Mouse (Mus musculus): ENCODE data around the gene Itgam. TPM values are rescaled to one million over a fixed set of nuclear protein-coding genes. Genes with fewer than 3 reads are reported as not detected.
"Not testable (repeated sequence)": the region's sequence is repeated elsewhere in the genome, so short reads cannot be mapped to it uniquely, and the experiment has no call there.

The Itgam gene
- 1 to 10 TPM; 1.8 to 2.5 TPM for total RNA-seq (2021)

DNA sequence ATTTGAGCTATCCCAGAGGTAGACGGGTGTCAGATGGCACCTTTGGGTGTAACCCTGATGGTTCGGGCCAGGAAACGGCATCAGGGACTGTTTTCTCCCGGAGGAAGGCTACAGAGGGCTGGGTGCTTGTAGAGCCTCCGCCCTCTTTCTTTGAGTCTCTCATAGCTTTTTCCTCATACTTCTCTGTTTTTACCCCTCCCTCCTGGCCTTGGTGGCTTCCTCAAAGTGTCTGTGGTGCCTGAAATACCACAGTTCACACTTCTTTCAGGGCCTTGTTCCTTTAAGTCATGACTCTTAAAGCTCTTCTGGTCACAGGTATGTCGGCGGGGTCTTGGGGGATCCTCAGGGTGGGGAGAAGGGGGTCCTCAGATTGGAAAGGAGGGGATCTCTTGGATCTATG lies at the start of gene Itgam, which contains the start of gene Gm49368:
Itgam (plus strand) TSS at position 185 of the 400 bp plus-strand sequence.
Gm49368 (plus strand) TSS at position 228 of the 400 bp plus-strand sequence.
- DNase-seq: no peak

DNA sequence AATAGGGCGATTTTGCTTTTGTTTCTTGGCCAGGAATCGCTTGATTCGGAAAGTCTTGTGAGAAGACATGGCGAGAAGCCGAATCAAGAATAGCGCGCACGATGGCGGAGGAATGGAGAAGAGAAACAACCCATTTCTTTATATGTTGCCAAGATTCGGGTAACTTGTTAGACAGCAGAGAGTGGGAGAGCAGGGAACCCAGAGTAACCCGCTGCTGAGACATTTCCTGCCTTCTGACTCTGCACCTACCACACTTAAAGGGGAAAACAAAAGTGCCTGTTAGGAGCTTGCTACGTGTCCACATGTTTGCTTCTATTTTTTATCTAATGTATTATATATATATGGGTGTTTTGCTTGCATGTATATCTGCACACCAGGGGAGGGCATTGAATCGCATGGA lies 49.3 kb upstream of the Itgam start:
- no peak for DNase-seq

DNA sequence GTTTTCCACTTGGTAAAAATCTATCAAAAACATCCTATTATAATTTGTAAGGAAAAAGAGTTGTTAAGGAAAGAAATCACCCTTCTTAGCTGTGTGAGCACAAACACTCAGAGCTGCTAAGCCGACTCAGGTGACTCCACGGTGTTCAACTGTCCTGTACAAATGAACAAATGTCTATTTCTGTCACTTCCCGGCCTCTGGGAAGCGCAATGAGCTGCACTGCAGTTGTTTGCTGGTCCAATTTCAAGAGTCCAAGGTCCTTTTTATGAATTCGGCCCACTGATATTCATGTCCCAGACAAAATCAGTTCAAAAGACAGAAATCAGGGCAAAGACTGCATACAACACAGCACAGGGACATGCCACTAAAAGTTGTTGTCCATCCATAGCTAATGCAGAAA lies 46.3 kb upstream of the Itgam start:
- not testable (repeated sequence) for DNase-seq

DNA sequence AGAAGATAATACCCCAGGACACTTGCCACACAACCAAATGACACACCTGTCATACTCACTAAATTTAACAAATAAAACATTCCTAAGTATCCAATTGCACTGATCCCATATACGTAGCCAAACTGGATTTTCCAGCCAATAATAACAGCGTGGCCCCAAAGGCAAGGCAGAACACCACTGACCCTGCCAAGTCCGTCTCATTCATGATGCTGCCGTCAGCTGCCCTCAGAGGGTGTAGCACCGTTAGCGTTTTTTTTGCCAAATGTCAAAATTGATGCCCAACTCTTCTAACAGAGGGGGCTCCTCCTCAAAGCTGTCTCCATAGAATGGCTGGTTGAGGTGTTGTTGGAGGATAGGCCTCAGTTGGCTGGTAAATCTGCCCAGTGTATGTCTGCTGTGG lies 45.8 kb upstream of the Itgam start:
- no peak for DNase-seq

DNA sequence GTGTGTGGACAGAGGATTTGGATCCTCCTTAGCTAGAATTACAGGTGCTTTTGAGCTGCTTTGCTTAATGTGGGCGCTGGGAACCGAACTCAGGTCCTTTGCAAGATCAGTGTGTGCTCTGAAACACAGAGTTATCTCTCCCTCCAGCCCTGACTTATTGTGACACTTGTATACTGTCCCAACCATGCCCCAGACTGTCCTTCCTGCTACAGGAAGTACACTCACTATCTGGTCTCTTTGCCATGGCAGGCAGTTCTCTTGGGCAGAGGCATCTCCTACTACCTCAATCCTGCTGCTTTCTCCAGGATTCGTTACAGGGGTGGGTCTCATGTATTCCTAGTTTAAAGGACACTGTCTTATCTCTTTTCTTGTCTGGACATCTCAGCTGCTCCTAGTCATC lies 44.2 kb upstream of the Itgam start:
- no peak for DNase-seq

DNA sequence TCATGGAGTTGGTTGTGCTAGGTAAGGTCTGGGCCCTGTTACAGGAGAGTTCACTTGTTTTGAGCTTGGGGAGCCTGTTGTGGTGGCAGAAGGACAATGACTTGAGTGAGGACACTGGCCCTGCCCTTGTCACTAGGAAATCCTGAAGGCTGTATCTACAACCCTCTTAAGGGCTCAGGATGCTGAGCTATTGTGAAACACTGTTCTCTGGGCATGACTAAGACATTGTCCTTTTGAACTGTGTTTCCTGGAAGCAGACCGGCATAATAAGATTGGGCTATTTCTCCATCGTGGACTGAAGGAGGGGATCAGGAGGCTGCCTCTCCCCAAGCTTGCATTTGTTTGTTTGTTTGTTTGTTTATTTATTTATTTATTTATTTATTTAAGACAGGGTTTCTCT lies 43.3 kb upstream of the Itgam start:
- no peak for DNase-seq

DNA sequence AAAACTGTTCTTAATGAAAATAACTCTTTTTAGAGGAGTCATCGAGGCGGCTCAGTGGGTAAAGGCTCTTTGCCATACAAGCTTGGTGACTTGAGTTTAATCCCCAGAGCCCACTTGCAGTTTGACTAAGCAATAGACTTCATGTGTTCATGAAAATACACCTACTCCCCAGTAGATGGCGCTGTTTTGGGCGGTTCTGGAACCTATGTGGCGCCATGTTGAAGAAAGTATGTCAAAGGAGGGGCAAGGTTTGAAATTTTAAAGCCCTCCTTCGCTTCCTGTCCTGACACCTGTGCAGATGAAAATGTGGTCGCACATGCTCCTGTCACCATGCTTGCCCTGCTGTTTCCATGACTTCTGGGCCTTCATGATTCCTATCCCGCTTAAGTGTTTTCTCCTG lies 39.5 kb upstream of the Itgam start:
- DNase-seq: no peak

DNA sequence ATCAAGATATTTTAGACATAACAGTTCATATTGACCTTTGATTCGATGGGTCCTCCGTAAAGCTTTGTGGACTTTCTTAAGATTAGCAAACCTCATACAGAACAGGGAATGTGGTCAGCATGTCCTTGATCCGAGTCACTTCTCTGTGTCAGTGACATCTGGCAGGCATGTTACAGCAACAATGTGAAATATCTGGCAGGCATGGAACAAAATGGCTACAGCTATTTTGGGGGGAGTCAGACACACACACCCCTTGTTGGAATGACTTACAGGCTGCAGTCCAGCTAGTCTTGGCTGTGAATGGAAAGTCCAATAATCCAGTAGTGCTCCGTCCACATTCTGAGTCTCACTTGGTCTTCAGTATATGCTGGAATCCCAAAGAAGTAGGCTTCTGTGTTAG lies 38.9 kb upstream of the Itgam start:
- DNase-seq: no peak

DNA sequence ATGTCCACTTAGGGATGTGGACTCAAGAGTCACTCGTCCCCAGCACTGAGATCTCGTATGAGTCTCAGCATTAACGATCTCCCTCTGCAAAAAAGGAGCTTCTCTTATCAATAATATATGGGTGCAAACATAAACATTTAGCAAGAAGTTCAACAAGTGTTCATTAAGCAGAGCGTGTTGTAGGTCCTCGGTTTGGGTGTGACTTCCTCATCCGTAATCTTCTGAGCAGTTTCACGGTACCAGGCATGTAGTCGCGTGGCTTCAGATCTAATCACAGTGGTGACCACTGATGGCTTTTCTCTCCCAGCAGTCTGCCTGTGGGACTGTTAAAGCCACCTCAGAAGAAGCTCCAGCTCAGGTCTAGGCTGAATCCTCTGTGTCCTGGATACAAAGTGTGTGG lies 38.1 kb upstream of the Itgam start:
- no peak for DNase-seq

DNA sequence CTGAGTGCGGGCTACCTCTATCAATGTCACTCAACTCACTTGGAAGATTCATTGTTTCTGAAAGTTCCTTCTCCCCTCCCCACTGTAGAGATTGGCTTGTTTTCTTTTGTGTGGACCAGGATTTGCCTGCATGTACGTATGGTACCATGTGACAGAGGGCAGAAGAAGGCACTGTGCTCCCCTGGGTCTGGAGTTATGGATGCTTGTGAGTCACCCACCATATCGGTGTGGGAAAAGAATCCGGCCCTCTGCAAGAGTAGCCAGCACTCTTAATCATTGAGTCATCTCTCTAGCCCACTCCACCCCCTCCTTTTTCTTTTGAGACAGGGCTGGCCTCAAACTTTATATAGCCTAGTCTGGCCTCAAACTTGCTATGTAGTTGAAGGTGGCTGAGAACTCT lies 37.5 kb upstream of the Itgam start:
- DNase-seq: no peak

DNA sequence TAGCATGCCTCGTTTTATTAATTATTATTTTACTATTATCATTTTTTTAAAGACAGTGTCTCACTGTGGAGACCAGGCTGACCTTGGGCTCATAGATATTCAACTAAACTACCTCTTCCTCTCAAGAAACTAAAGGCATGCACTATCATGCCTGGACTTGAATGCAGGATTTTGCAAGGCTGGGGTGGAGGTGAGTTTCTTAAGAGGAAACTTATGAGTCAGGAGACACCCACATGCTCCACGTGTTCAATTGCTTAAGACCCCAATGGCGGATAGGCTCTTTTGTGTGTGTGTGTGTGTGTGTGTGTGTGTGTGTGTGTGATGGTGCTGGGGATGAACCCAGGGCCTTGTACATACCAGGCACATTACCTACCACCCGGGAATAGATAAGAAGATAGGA lies 37.1 kb upstream of the Itgam start:
- no peak for DNase-seq

DNA sequence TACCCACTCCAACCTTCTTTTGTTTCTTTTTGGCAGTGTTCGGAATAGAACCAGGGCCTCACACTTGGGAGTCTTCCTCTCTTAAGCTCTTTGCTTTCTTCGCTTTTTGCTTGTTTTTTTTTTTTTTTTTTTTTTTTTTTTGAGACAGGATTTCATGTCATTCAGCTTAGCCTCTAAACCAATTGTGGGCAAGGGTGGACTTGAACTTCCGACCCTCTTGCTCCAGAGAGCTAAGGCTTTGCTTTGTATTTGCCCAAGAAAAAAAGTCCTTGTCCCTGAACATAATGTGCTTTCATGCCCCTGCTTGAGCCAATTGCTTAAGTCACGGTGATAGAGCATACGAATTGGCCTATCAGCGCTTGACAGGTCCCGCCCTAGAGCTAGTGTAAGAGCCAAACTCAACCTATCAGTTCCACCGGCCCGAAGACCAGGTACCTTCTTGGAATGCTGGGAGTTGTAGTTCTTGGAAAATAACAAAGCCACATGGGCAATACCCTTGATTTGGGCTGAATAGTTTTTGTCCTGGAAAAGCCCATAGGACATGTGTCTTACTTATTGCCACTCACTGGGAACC lies 30.9 kb upstream of the Itgam start:
- peak; percentile 17 for DNase-seq

DNA sequence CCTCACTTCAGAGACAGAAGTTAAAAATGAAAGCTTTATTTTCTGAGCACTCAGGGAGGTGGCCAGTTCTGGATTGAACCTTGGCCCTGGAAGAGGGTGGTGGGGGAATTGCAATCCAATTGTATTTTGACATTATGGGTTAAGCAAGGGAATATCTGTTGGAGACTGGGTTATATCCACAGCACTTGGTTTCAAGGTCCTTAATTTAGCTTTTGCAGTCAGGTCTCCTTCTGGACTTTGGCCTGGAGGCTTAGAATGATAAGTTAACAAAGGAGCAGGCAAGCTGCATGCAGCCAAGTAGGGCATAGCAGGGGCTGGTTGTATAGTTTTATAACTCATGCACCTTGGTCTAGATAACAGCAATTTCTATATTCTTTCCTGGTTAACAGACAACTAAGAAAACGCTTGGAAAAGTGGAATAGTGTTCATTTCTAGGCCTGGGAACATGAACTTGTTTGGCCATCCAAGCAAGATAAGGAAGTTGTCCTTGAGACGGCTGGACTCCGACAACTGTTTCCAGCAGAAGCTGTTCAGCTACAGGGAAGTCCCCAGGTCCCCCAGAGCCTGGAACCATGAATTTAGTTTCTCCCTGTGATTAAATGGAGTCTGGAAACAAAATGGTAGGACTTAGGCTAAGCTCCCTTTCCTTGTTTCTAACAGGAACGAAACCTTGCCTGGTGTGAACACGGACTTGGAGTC lies 30.0 kb upstream of the Itgam start:
- DNase-seq: no peak

DNA sequence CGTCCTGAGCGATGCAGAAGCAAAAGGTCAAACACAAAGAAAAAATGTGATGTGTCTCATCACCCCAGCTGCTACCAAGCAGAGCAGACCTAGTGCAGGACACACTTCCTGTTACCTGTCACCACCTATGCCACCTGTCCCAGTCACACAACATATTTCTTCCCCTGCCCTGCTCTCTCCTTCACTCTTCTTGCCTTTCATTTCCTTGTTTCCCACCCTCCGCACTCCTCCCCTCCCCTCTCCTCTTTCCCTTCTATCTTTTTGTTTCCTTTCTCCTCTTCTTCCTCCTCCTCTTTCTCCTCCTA lies 29.5 kb upstream of the Itgam start:
- no peak for DNase-seq

DNA sequence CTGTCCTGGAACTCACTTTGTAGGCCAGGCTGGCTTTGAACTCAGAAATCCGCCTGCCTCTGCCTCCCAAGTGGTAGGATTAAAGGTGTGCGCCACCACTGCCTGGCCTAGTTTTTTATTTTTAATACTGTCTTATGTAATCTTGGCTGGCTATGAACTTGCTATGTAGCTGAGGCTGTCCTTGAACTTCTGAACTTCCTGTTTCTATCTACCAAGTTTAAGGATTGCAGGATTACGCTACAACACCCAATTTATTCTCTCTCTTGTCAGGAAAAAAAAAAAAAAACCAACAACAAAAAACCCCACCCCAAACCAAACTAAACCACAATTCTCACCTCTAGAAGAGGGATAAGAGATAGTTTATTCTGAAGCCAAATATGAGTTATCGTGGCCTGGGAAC lies 28.8 kb upstream of the Itgam start:
- no peak for DNase-seq

DNA sequence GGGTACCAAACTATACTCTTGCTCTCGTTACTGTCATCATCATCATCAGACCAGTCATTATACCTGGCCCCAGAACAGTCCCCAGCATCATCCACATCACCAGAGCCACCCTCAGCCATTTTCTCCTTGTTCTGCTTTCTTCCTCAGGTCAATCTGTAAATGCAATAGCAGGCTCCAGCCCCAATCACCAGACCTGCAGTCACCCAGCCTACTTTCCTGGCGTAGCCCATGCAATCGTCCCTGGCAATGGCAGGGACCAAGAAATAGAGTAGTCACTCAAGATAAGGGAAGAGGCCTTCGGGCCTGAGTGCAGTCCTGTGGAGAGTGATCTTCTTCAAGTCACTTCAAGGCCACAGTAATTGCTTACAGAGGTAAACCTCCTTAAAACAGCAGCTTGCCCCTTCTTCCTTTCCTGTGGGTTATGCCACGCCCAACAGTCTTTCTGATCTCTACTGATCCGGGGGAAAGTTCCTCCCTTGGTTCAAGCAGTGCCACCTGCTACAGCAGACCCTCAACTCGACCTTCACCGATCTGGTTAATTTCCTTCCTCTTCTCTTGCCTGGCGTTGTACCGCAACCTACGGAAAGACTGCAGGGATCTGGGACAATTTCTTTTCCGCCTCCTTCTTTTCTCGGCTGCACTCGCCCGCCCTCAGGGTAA lies 20.1 kb upstream of the Itgam start:
- not testable (repeated sequence) for DNase-seq

DNA sequence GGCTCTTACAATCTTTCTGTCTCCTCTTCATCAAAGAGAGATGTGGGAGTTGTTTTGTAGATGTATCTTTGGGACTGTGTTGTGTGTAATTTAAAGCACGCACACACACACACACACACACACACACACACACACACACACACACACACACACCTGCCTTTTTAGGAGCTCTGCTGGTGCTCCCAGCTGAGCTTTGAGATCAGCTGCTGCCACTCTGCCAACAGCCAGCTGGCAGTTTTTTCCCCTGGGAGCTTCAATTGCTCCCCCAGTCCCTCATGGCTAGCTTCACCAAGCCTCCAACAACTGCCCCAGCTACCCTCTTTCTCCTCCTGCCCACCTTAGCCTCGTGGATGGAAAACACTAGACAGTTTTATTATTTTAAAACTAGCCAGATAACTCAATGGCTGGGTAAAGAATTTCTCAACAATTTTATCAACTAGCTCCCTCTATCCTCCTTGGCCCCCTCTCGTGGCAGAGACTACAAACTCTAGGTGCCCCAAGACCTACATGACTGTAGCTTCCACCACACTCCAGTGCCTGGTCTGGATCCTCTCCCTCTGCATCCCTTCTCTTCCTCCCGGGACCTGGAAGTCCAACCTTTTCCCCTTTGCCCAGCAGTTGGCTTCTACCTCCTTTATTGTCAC lies 18.2 kb upstream of the Itgam start:
- DNase-seq: no peak

DNA sequence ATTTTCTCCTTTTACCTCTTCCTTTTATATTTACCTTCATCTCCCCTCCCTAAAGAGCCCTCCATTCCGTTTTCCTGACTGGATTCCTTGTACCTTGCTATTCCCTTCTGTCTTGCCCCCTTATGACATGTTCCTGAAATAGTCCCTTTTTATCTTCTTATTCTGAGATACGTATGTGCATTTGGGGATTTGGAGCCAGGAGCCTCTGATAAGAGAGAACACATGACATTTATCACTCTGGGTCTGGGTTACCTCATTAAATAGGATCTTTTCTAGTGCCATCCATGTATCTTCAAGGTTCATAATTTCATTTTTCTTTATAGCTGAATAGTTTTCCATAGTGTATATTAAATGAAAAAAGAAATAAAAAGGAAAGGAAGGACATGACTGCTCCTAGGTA lies 16.8 kb upstream of the Itgam start:
- no peak for DNase-seq

DNA sequence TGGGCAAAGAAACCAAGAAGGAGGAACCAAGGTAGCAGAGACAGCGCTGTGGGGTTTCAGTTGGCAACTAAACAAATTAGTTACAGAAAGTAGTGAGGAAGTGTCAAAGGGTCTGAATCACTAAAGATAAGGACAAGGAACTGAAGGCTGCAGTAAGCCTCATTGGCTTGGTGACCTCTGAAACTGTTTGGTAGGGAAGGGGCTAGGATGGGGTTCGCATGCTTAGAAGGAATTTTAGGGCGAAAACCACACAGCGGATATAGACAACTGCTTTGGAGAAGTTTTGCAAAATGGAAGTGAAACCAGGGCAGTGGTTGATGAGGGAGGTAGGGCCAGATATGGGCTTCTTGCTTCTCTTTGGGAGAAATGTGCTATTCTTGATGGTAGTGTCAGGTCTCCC lies 13.6 kb upstream of the Itgam start:
- no peak for DNase-seq

DNA sequence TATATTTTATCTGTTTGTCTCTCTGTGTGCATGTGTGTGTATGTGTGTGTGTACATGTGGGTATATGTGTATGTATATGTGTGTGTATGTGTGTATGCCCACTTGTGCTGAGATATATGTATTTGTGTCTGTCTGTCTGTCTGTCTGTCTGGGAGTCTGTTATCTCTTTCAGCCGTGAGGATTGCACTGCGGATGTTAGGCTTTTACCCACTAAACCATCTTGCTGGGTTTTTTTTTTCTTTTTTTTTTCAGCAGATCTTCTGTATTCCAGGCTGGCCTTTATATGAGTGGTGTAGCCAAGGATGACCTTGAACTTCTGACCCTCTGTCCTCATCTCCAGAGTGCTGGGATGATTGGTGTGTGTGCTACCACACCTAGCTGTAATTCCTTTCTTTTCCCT lies 13.2 kb upstream of the Itgam start:
- no peak for DNase-seq

DNA sequence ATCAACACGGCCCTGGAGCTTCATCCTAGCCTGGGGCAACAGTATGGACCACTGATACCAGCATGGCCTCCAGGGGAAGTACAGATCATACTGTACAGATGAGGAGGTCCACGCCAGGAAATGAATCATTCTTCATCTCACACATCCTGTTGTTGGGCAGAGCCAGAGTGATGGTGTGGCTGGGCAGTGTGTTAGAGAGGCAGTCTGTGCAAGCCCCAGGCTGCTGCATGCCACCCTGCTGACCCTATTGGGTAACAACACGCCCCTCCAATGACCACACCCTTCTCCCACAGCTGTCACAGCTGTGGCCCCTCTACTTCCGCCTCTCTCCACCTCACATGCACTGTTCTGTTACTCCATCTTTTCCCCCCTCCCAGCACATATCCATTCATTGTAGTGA lies 11.7 kb upstream of the Itgam start:
- no peak for DNase-seq

DNA sequence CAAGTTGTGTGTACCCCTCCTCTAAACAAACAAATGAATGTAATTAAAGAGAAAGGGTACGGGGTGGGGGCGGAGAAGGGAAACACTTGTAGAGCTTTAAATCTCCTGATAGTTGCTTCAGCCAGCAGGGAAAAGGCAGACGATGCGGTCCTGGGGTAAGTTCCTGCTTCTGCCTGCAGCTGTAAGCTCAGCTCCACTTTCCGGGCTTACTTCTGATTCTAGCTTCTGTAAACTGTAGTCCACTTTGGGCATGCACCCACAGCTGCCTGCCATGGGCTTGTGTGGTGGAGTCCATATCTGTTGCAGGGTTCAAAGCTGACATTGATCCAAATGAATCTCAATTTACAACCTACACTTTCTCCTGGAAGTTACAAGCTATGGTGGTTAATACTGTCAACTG lies 9.4 kb upstream of the Itgam start:
- no peak for DNase-seq

DNA sequence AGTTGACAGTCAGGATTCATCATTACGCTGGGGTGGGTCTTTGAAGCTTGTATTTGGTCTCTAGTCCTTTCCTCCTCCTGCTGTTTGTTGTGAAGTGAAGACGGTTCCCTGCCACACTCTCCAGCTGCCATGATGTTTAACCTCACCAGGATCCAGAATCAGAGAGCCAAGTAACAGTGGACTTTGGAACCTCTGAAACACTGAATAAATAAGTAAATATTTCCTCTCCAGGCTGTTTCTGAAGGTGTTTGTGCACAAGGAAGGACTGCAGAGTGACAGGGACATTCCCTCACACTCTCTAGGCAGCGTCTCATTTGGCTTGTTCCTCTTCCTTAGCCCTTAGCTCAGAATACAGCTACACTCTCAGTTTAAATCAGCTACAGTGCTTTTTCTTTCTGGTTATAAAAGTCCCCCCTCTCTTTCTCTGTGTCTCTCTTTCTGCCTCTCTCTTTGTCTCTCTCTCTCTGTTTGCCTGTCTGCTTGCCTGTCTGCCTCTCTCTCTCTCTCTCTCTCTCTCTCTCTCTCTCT lies 5.5 kb upstream of the Itgam start:
- no peak for DNase-seq

DNA sequence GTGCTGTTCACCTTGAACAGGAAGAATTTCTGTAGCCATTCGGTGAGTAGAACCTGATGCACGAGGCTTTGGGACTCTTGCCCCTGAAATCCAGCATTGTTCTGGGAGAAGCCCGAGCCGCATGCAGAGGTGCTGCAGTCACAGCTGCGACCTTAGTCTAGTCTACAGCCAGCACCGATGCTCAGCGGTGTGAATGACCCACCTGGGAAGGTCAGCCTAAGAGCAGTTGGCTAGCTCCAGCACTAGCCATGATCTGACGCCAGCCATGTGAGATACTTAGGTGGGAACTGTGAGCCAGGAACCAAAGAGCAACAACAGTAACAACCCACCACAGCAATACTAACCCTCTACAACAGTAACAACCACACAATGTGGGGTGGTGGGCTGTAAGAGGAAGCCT lies 4.6 kb upstream of the Itgam start:
- no peak for DNase-seq

Data from heart, postnatal 4 days (tissue).